Mouse (Mus musculus) forebrain, embryonic 16.5 days (tissue): ENCODE measurements at regions not wholly inside any gene's neighbourhood (a gene's known extent, or its start where the extent isn't known, plus 50 kb on each side); places are given as distances from the start of the nearest gene placed in this dataset.
A peak's percentile ranks its signal among the peaks of the same experiment; 100 is the strongest.

Source experiments
- ATAC-seq: fragments of 200-750 bp; cut with Nextera tagmentation; 2 replicates; pipeline ENCODE4 v1.8.0; 2017; ENCODE audit warnings: mild to moderate bottlenecking, moderate library complexity
- H3K27ac ChIP-seq: fragments of 300-500 bp; sonication (generic); 2 replicates; pipeline ENCODE4 v1.5.1; 2014; ENCODE audit warnings: low read length, control low read depth
- H3K27me3 ChIP-seq: fragments of 300-500 bp; sonication (generic); replicated peaks from 2 replicates; pipeline ENCODE4 v1.6.1; 2014; ENCODE audit warnings: low read length; ENCODE audit not compliant: control insufficient read depth, insufficient read depth
- H3K36me3 ChIP-seq: fragments of 300-500 bp; sonication (generic); 2 replicates; pipeline ENCODE4 v1.6.1; 2014; ENCODE audit not compliant: control insufficient read depth, insufficient read depth
- H3K4me1 ChIP-seq: fragments of 300-500 bp; sonication (generic); replicated peaks from 2 replicates; pipeline ENCODE4 v1.6.1; 2014; ENCODE audit warnings: low read length; ENCODE audit not compliant: control insufficient read depth, insufficient read depth
- H3K4me2 ChIP-seq: fragments of 300-500 bp; sonication (generic); 2 replicates; pipeline ENCODE4 v1.6.1; 2014; ENCODE audit warnings: mild to moderate bottlenecking, low read length, control low read depth
- H3K4me3 ChIP-seq: fragments of 300-500 bp; sonication (generic); replicated peaks from 2 replicates; pipeline ENCODE4 v1.5.1; 2014; ENCODE audit warnings: mild to moderate bottlenecking, low read length, control low read depth
- H3K9ac ChIP-seq: fragments of 300-500 bp; sonication (generic); replicated peaks from 2 replicates; pipeline ENCODE4 v1.6.1; 2014; ENCODE audit warnings: low read depth, low read length, control low read depth
- H3K9me3 ChIP-seq: fragments of 300-500 bp; sonication (generic); 2 replicates; pipeline ENCODE4 v1.6.1; 2016; ENCODE audit warnings: low read length; ENCODE audit not compliant: control insufficient read depth
- WGBS: fragments of 180-500 bp; shearing (Covaris S2); extraction: QIAGEN DNeasy Blood & Tissue Kit; methylation state at CpG from one replicate; pipeline ENCODE4 v1.1.7; 2014; 5-methylcytosine and 5-hydroxymethylcytosine counted together

DNA sequence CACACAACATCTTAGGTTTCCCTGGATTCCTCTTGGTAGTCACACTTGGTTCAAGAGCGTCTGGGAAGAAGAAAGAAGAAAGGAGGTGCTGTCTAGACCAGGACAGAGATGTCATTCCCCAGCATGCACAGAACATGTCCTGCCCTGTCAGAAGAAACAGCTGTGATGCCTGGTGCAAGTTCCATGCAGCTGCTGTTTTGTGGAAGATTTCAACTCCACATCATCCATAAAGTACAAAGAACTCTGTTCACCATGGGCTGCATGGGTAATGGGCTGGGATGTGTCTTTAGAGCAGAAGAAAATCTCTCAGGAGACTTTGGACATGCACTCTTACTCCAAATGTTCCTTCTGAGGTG, 262.8 kb downstream of the Gm11361 start:
- H3K4me1 ChIP-seq: peaks cover 6% of the 10 kb centered on the region; the same call in 1 of the 2 replicates
- no peak overlapping the region for H3K4me2 ChIP-seq
- WGBS: 69% methylated on average over 1 of the region's 1 CpGs
- H3K27ac ChIP-seq: no peak overlapping the region
- no peak for ATAC-seq
- no peak overlapping the region for H3K9ac ChIP-seq
- H3K4me3 ChIP-seq: no peak overlapping the region
- no peaks in the 10 kb centered on the region; the same call in 1 of the 2 replicates for H3K9me3 ChIP-seq
- H3K27me3 ChIP-seq: no peaks in the 10 kb centered on the region
- H3K36me3 ChIP-seq: no peaks in the 10 kb centered on the region

DNA sequence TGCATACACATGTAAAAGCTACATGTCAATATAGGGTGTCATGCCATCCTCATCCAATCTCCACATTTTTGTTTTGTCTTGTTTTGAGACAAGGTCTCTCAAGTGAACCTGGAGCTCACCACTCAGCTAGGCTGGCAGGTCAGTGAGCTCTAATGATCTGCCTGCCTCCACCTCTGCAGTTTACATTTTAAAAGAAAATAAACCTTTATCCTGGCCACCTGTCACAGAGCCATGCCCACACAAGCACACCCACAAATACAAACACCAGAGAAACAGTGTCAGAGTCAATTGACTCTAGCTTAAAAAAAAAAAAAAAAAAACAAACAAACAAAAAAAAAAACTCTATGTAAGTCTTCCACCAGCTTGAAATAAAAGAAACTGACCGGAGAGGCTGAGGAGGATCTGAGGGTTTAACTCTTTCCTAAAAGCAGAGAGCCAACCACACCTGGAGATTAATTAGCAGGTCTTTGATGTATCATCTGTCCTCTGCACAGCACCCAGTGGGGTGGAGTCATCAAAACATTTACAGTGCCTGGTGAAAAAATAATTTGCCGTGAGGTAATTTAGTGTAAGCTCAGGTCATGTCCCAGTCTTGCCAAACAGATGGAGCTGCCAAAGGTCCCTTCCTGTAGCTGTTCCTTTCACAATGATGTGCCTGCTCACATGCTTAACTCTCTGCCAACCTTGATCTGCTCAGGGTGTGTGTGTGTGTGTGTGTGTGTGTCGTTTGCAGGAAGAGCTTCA, 262.2 kb downstream of the Gm11361 start:
- Histone ChIP-seq H3K4me2 (no peak overlapping the region), H3K4me3 (no peak overlapping the region), H3K27ac (no peak overlapping the region), H3K9ac (no peak overlapping the region), H3K27me3 (no peaks in the 10 kb centered on the region), H3K4me1 (peaks cover 6% of the 10 kb centered on the region; the same call in 1 of the 2 replicates), H3K9me3 (no peaks in the 10 kb centered on the region; the same call in 1 of the 2 replicates), H3K36me3 (no peaks in the 10 kb centered on the region)
- ATAC-seq: no peak
- 53% methylated on average over 3 of the region's 3 CpGs for WGBS

DNA sequence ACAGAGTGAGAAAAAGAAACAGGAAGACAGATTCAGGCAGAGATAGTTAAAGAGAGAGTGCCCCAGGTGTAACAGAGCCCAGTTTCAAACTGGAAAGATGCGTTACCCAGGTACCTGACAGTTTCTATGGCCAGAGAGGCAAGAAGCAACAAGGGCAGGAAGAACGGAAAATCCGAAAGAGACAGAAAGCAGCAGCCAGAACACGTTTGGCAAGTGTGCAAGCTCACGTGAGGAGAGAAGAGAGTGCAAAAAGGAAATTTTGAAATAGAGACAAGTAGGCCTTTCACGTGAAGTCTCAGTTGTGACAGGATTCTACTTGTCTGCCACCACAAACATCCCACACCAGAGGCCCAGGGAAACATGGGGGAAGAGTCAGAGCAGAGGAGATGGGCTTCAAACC, 259.8 kb downstream of the Gm11361 start:
- Histone ChIP-seq H3K36me3 (no peaks in the 10 kb centered on the region), H3K4me2 (no peak overlapping the region), H3K9me3 (no peaks in the 10 kb centered on the region; the same call in 1 of the 2 replicates), H3K27ac (no peak overlapping the region), H3K27me3 (no peaks in the 10 kb centered on the region), H3K4me1 (peaks cover 12% of the 10 kb centered on the region), H3K4me3 (no peak overlapping the region), H3K9ac (no peak overlapping the region)
- 59% methylated on average over 6 of the region's 6 CpGs for WGBS
- ATAC-seq: no peak

DNA sequence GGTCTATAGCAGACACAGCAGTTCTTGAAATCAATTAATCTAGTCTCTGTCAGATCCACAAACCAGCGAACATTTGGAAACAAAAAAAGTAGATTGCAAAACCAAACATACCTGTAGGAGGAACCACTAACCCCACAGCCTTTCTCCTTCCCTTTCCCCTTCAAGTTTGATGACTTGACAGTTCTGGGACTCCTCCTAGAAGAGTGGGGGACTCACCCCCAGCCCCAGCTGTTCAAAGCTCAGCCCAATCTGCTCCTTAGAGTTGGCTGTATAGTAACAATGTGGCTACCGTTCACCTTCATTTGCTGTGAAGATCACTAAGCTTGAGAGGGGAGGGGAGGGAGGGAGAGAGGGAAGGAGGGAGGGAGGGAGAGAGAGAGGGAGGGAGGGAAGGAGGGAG, 259.3 kb downstream of the Gm11361 start:
- H3K4me1 ChIP-seq: peaks cover 12% of the 10 kb centered on the region
- H3K9me3 ChIP-seq: no peaks in the 10 kb centered on the region; the same call in 1 of the 2 replicates
- H3K36me3 ChIP-seq: no peaks in the 10 kb centered on the region
- no peak for ATAC-seq
- no peak overlapping the region for H3K4me2 ChIP-seq
- H3K9ac ChIP-seq: no peak overlapping the region
- WGBS: 50% methylated on average over 2 of the region's 2 CpGs
- H3K27ac ChIP-seq: no peak overlapping the region
- no peaks in the 10 kb centered on the region for H3K27me3 ChIP-seq
- H3K4me3 ChIP-seq: no peak overlapping the region

DNA sequence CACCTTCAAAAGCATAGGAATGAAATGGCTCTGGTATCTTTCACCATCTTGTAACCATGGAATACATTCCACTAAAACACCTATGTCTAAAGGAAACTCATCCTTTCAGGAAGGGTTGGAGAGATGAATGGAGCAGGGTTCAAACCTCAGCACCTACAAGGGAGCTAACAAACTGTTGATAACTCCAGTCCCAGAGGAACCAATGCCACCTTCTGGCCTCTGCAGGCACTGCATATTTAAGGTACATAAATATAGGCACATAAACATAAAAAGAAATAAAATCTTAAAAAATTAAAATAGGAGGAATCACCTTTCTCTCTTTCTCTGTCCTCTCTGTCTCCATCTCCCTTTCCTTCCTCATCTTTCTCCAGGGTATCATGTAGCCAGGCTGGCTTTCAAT, 256.9 kb downstream of the Gm11361 start:
- H3K4me2 ChIP-seq: no peak overlapping the region
- no peaks in the 10 kb centered on the region; the same call in 1 of the 2 replicates for H3K9me3 ChIP-seq
- no peaks in the 10 kb centered on the region for H3K27me3 ChIP-seq
- no peak overlapping the region for H3K27ac ChIP-seq
- H3K4me3 ChIP-seq: no peak overlapping the region
- H3K4me1 ChIP-seq: peaks cover 9% of the 10 kb centered on the region
- ATAC-seq: no peak
- no peaks in the 10 kb centered on the region for H3K36me3 ChIP-seq
- H3K9ac ChIP-seq: no peak overlapping the region

DNA sequence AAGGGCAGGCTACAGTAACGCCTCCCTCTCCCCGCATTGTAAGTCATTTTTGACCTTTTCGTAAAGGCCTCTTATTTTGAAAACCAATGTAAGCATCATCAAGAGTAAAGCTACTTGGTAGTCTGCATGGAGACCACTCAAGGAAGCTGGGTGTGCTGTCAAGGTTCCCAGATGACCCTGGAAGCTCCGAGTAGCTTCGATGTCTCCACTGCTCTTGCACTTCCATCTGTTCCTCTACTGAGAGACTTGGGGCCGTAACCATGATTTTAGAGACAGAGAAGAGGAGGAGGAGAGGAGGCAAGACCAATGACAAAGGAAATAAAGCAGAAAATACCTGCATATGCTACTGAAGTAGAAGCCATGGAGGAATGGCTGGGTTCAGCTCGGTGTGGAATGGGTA, 256.0 kb downstream of the Gm11361 start:
- H3K9me3 ChIP-seq: no peaks in the 10 kb centered on the region; the same call in 1 of the 2 replicates
- no peak overlapping the region for H3K27ac ChIP-seq
- 93% methylated on average over 7 of the region's 7 CpGs for WGBS
- no peaks in the 10 kb centered on the region for H3K27me3 ChIP-seq
- no peak overlapping the region for H3K9ac ChIP-seq
- H3K4me2 ChIP-seq: no peak overlapping the region
- no peaks in the 10 kb centered on the region for H3K36me3 ChIP-seq
- H3K4me1 ChIP-seq: peaks cover 9% of the 10 kb centered on the region
- ATAC-seq: no peak
- no peak overlapping the region for H3K4me3 ChIP-seq

DNA sequence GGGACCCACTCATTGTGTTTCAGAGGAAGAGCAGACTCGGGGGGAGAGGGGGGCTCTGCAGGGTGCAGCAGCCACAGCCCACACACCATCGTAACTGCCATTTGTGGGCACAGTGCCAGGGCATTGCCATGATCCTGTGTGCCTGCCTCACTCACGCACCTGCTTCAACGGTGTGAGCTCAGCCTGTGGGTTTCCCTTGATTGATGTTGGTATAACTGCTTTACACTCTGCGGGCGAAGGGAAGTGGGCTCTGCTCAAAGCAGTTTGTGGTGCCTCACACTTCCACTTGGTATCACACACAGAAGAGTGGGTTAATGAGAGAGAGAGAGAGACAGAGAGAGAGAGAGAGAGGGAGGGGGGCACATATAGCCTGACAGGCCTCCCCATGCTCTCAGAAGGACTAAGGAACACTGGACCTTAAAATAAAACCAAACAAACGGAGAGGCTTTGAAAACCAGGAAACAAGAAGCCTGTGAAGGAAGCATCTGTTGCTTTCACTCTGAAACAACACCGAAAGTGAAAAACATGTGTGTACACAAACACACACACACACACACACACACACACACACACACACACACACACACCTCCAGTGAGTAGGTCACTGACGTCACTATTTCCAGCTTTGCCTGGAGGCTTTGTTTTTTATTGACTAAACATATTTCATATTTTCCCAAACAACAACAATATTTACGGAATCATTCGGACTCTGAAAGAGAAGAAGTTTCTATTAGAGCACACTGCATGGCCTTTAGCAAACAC, 255.4 kb downstream of the Gm11361 start:
- 33% methylated on average over 11 of the region's 11 CpGs for WGBS
- Histone ChIP-seq H3K9me3 (no peaks in the 10 kb centered on the region; the same call in 1 of the 2 replicates), H3K4me2 (no peak overlapping the region), H3K36me3 (no peaks in the 10 kb centered on the region), H3K9ac (no peak overlapping the region), H3K27ac (peak overlapping the region; percentile 25; the same call in 1 of the 2 replicates), H3K4me1 (peaks cover 9% of the 10 kb centered on the region), H3K27me3 (no peaks in the 10 kb centered on the region), H3K4me3 (no peak overlapping the region)
- ATAC-seq: peak; percentile 87

DNA sequence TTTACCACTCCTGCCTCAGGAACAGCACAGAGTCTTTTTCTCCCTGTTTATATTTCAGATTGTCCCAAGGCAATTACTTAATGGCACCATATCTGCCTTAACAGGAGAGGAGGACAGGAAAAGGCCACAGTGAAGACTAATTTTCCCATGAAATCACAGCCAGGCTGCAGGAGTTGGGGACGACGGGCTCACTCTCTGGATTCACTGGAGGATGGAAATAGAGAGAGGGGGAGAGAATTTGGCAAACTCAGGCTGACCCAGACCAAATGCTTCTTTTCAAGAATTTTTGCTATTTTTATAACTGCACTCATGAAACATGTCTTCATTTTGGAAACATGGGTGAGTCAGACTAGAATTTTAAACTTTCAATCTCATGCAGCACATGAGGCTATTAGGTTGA, 250.9 kb downstream of the Gm11361 start:
- WGBS: 65% methylated on average over 2 of the region's 2 CpGs
- H3K9ac ChIP-seq: no peak overlapping the region
- no peak overlapping the region for H3K27ac ChIP-seq
- H3K36me3 ChIP-seq: no peaks in the 10 kb centered on the region
- no peak for ATAC-seq
- no peak overlapping the region for H3K4me3 ChIP-seq
- no peaks in the 10 kb centered on the region for H3K9me3 ChIP-seq
- H3K27me3 ChIP-seq: no peaks in the 10 kb centered on the region
- peaks cover 6% of the 10 kb centered on the region; the same call in 1 of the 2 replicates for H3K4me1 ChIP-seq
- no peak overlapping the region for H3K4me2 ChIP-seq

DNA sequence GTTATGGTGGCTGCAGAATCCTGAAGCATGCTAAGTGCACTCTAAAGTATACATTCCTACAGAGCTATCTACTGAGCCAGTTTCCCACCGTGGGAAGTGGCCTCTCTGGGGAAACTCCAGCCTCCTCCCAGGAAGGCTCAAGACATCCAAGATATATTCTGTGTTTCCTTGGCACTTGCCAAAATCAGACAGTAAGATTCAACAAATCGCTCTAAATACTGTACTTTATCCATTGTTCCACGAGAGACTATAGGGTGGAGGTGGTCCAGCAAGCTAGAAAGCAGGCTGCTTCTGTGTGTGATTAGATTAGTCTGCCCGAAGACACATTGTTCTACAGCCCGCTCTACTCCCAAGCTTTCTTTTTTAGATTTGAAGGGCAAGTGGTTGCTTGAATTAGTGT, 250.5 kb downstream of the Gm11361 start:
- no peaks in the 10 kb centered on the region for H3K27me3 ChIP-seq
- H3K36me3 ChIP-seq: no peaks in the 10 kb centered on the region
- no peaks in the 10 kb centered on the region for H3K9me3 ChIP-seq
- ATAC-seq: no peak
- 64% methylated on average over 5 of the region's 5 CpGs for WGBS
- no peak overlapping the region for H3K4me2 ChIP-seq
- H3K4me1 ChIP-seq: peaks cover 5% of the 10 kb centered on the region; the same call in 1 of the 2 replicates
- H3K9ac ChIP-seq: no peak overlapping the region
- no peak overlapping the region for H3K4me3 ChIP-seq
- H3K27ac ChIP-seq: no peak overlapping the region
